Mouse (Mus musculus) embryonic facial prominence, embryonic 13.5 days (tissue): ENCODE measurements around the gene Pros1. TPM values are rescaled to one million over a fixed set of nuclear protein-coding genes. Genes with fewer than 3 reads are reported as not detected.

Experiments used
- ATAC-seq: fragments of 200-750 bp; cut with Nextera tagmentation; 2 replicates; pipeline ENCODE4 v1.8.0; 2017; ENCODE audit warnings: low read depth; ENCODE audit not compliant: insufficient number of reproducible peaks, insufficient read depth, low FRiP score, low TSS enrichment
- H3K27ac ChIP-seq: fragments of 300-500 bp; sonication (generic); 2 replicates; pipeline ENCODE4 v1.5.1; 2015; ENCODE audit warnings: moderate library complexity, mild to moderate bottlenecking, inconsistent platforms
- H3K27me3 ChIP-seq: fragments of 300-500 bp; sonication (generic); 2 replicates; pipeline ENCODE4 v1.6.1; 2015; ENCODE audit warnings: mild to moderate bottlenecking, inconsistent platforms
- H3K36me3 ChIP-seq: fragments of 300-500 bp; sonication (generic); 2 replicates; pipeline ENCODE4 v1.6.1; 2015; ENCODE audit warnings: mild to moderate bottlenecking, inconsistent platforms
- H3K4me1 ChIP-seq: fragments of 300-500 bp; sonication (generic); 2 replicates; pipeline ENCODE4 v1.6.1; 2015; ENCODE audit warnings: inconsistent platforms
- H3K4me2 ChIP-seq: fragments of 300-500 bp; sonication (generic); 2 replicates; pipeline ENCODE4 v1.6.1; 2015; ENCODE audit warnings: moderate library complexity, mild to moderate bottlenecking, inconsistent platforms
- H3K4me3 ChIP-seq: fragments of 300-500 bp; sonication (generic); 2 replicates; pipeline ENCODE4 v1.5.1; 2015; ENCODE audit warnings: mild to moderate bottlenecking, inconsistent platforms
- H3K9ac ChIP-seq: fragments of 300-500 bp; sonication (generic); 2 replicates; pipeline ENCODE4 v1.6.1; 2015; ENCODE audit warnings: mild to moderate bottlenecking, inconsistent platforms
- H3K9me3 ChIP-seq: fragments of 300-500 bp; sonication (generic); 2 replicates; pipeline ENCODE4 v1.6.1; 2016; ENCODE audit warnings: inconsistent platforms
- WGBS: fragments of 180-500 bp; shearing (Covaris S2); methylation state at CpG from one replicate; pipeline ENCODE4 v1.1.7; 2015; ENCODE audit warnings: mixed read lengths; 5-methylcytosine and 5-hydroxymethylcytosine counted together
- polyA plus RNA-seq: library from polyadenylated mRNA; unstranded; fragments of >200 nt; fragmentation: Nextera tagmentation; extraction: Ambion mirVana; gene quantifications from 2 replicates; pipeline ENCODE4 v1.2.1, GENCODE M21; 2015

The Pros1 gene
- polyA plus RNA-seq, result 48.1 and 49.3 TPM in 2 replicates

- H3K4me1 ChIP-seq, result peaks cover 4% of the 10 kb centered on the region; the same call in 1 of the 2 replicates
- H3K36me3 ChIP-seq, result no peaks in the 10 kb centered on the region
- H3K27ac ChIP-seq, result peak within 1 kb of the TSS; percentile 76
- no peaks in the 10 kb centered on the region for H3K9me3 ChIP-seq
- peak; percentile 91 for ATAC-seq
- 2% methylated on average over 40 of the region's 42 CpGs for WGBS
- no peaks in the 10 kb centered on the region for H3K27me3 ChIP-seq
- H3K4me2 ChIP-seq, result peak within 1 kb of the TSS; percentile 76
- peak within 1 kb of the TSS; percentile 67 for H3K4me3 ChIP-seq
- peak within 1 kb of the TSS; percentile 89 for H3K9ac ChIP-seq
Measured at GRCm38 (mm10) chr16:62854191-62855068, at the start of gene Pros1. Gene Pros1 (plus strand): TSS chr16:62854307.

GRCm38 (mm10) chr16:62804621-62805020, 49.5 kb upstream of the Pros1 start:
- no peak for ATAC-seq
- no peaks in the 10 kb centered on the region for H3K4me1 ChIP-seq
- 95% methylated on average over 3 of the region's 3 CpGs for WGBS
- H3K9me3 ChIP-seq, result no peaks in the 10 kb centered on the region
- H3K27me3 ChIP-seq, result no peaks in the 10 kb centered on the region
- H3K4me3 ChIP-seq, result no peak overlapping the region
- no peak overlapping the region for H3K27ac ChIP-seq
- H3K9ac ChIP-seq, result no peak overlapping the region
- no peak overlapping the region for H3K4me2 ChIP-seq
- peaks cover 26% of the 10 kb centered on the region for H3K36me3 ChIP-seq

- no peak overlapping the region for H3K4me3 ChIP-seq
- H3K9ac ChIP-seq, result no peak overlapping the region
- no peaks in the 10 kb centered on the region for H3K9me3 ChIP-seq
- no peak for ATAC-seq
- H3K4me2 ChIP-seq, result no peak overlapping the region
- WGBS, result 62% methylated on average over 8 of the region's 8 CpGs
- no peaks in the 10 kb centered on the region for H3K4me1 ChIP-seq
- H3K27ac ChIP-seq, result no peak overlapping the region
- H3K27me3 ChIP-seq, result no peaks in the 10 kb centered on the region
- H3K36me3 ChIP-seq, result peaks cover 21% of the 10 kb centered on the region; the same call in 1 of the 2 replicates
Measured at GRCm38 (mm10) chr16:62807249-62807979, 46.7 kb upstream of the Pros1 start.

GRCm38 (mm10) chr16:62810855-62811254, 43.3 kb upstream of the Pros1 start:
- Histone ChIP-seq H3K9ac (no peak overlapping the region), H3K27ac (no peak overlapping the region), H3K27me3 (no peaks in the 10 kb centered on the region), H3K9me3 (no peaks in the 10 kb centered on the region), H3K36me3 (0 out of 2 replicates have a peak, but pooled peaks cover 5% of the 10 kb centered on the region), H3K4me3 (no peak overlapping the region), H3K4me2 (no peak overlapping the region), H3K4me1 (0 out of 2 replicates have a peak, but pooled peaks cover 4% of the 10 kb centered on the region)
- no peak for ATAC-seq
- WGBS, result 87% methylated on average over 4 of the region's 4 CpGs

GRCm38 (mm10) chr16:62813790-62814189, 40.3 kb upstream of the Pros1 start:
- no peak overlapping the region for H3K4me3 ChIP-seq
- no peaks in the 10 kb centered on the region for H3K9me3 ChIP-seq
- H3K4me2 ChIP-seq, result no peak overlapping the region
- H3K27me3 ChIP-seq, result no peaks in the 10 kb centered on the region
- H3K27ac ChIP-seq, result peak overlapping the region; percentile 39; the same call in 1 of the 2 replicates
- 0 out of 2 replicates have a peak, but pooled peaks cover 4% of the 10 kb centered on the region for H3K4me1 ChIP-seq
- H3K36me3 ChIP-seq, result 0 out of 2 replicates have a peak, but pooled peaks cover 8% of the 10 kb centered on the region
- 77% methylated on average over 5 of the region's 5 CpGs for WGBS
- no peak overlapping the region for H3K9ac ChIP-seq
- no peak for ATAC-seq

- no peak within 1 kb of the TSS for H3K9ac ChIP-seq
- ATAC-seq, result no peak; the same call in 1 of the 2 replicates
- no peaks in the 10 kb centered on the region for H3K9me3 ChIP-seq
- H3K27me3 ChIP-seq, result no peaks in the 10 kb centered on the region
- H3K4me2 ChIP-seq, result no peak within 1 kb of the TSS
- H3K4me3 ChIP-seq, result no peak within 1 kb of the TSS
- peak within 1 kb of the TSS; percentile 39; the same call in 1 of the 2 replicates for H3K27ac ChIP-seq
- 0 out of 2 replicates have a peak, but pooled peaks cover 4% of the 10 kb centered on the region for H3K4me1 ChIP-seq
- WGBS, result 65% methylated on average over 5 of the region's 5 CpGs
- H3K36me3 ChIP-seq, result 0 out of 2 replicates have a peak, but pooled peaks cover 9% of the 10 kb centered on the region
Measured at GRCm38 (mm10) chr16:62814491-62814890, 39.6 kb upstream of the Pros1 start, which contains the start of gene Stx19. Gene Stx19 (plus strand): TSS chr16:62814676.

GRCm38 (mm10) chr16:62822472-62822871, 31.6 kb upstream of the Pros1 start:
- Histone ChIP-seq H3K9ac (no peak overlapping the region), H3K9me3 (no peaks in the 10 kb centered on the region), H3K27me3 (no peaks in the 10 kb centered on the region), H3K4me3 (no peak overlapping the region), H3K27ac (no peak overlapping the region), H3K4me1 (no peaks in the 10 kb centered on the region), H3K36me3 (0 out of 2 replicates have a peak, but pooled peaks cover 4% of the 10 kb centered on the region), H3K4me2 (no peak overlapping the region)
- ATAC-seq, result no peak
- WGBS, result 93% methylated on average over 6 of the region's 6 CpGs

- H3K9me3 ChIP-seq, result no peaks in the 10 kb centered on the region
- no peak overlapping the region for H3K4me2 ChIP-seq
- no peak overlapping the region for H3K27ac ChIP-seq
- H3K4me3 ChIP-seq, result no peak overlapping the region
- H3K4me1 ChIP-seq, result no peaks in the 10 kb centered on the region
- 76% methylated on average over 12 of the region's 12 CpGs for WGBS
- H3K9ac ChIP-seq, result no peak overlapping the region
- no peak for ATAC-seq
- H3K27me3 ChIP-seq, result no peaks in the 10 kb centered on the region
- no peaks in the 10 kb centered on the region for H3K36me3 ChIP-seq
Measured at GRCm38 (mm10) chr16:62826156-62827001, 27.7 kb upstream of the Pros1 start.

GRCm38 (mm10) chr16:62832027-62832426, 22.1 kb upstream of the Pros1 start:
- Histone ChIP-seq H3K4me2 (no peak overlapping the region), H3K27ac (no peak overlapping the region), H3K4me3 (no peak overlapping the region), H3K4me1 (no peaks in the 10 kb centered on the region), H3K9ac (no peak overlapping the region), H3K36me3 (no peaks in the 10 kb centered on the region), H3K27me3 (no peaks in the 10 kb centered on the region), H3K9me3 (no peaks in the 10 kb centered on the region)
- 87% methylated on average over 2 of the region's 2 CpGs for WGBS
- ATAC-seq, result no peak

- Histone ChIP-seq H3K4me2 (no peak overlapping the region), H3K9ac (no peak overlapping the region), H3K36me3 (no peaks in the 10 kb centered on the region), H3K4me3 (no peak overlapping the region), H3K27ac (no peak overlapping the region), H3K9me3 (no peaks in the 10 kb centered on the region), H3K4me1 (no peaks in the 10 kb centered on the region), H3K27me3 (no peaks in the 10 kb centered on the region)
- WGBS, result 13% methylated on average over 4 of the region's 4 CpGs
- ATAC-seq, result no peak
Measured at GRCm38 (mm10) chr16:62832481-62832880, 21.6 kb upstream of the Pros1 start.
